Mouse (Mus musculus) thymus, postnatal 10 days (tissue): ENCODE measurements around the gene Golph3l.
"Not testable (repeated sequence)": the region's sequence is repeated elsewhere in the genome, so short reads cannot be mapped to it uniquely, and the experiment has no call there.

Source experiments
- DNase-seq, 2 experiments: peaks; one replicate each; pipeline ENCODE4 v3.0.0; 2021; ENCODE audit warnings: low spot score in 2 of 2

The Golph3l gene

GRCm38 (mm10) chr3:95588604-95589086 is at the start of gene Golph3l:
Gene Golph3l (plus strand): TSS chr3:95588934.
- DNase-seq: peak; percentile 89 to 95

GRCm38 (mm10) chr3:95538936-95539335 is 49.8 kb upstream of the Golph3l start:
- DNase-seq: no peak

GRCm38 (mm10) chr3:95539837-95540236 is 48.9 kb upstream of the Golph3l start:
- DNase-seq: no peak

GRCm38 (mm10) chr3:95541186-95541585 is 47.5 kb upstream of the Golph3l start:
- DNase-seq: not testable (repeated sequence)

- DNase-seq: no peak
Observed at GRCm38 (mm10) chr3:95542171-95542570, 46.6 kb upstream of the Golph3l start.

GRCm38 (mm10) chr3:95542981-95543380 is 45.8 kb upstream of the Golph3l start:
- DNase-seq: no peak

GRCm38 (mm10) chr3:95550176-95550575 is 38.6 kb upstream of the Golph3l start:
- no peak for DNase-seq

- DNase-seq: no peak
Observed at GRCm38 (mm10) chr3:95553986-95554385, 34.7 kb upstream of the Golph3l start.

- DNase-seq: no peak
Observed at GRCm38 (mm10) chr3:95559437-95559836, 29.3 kb upstream of the Golph3l start, which contains the start of gene Hormad1. Gene Hormad1 (plus strand): TSS chr3:95559677.

- DNase-seq: no peak
Observed at GRCm38 (mm10) chr3:95560738-95561137, 28.0 kb upstream of the Golph3l start.

- DNase-seq: no peak
Observed at GRCm38 (mm10) chr3:95561826-95562225, 26.9 kb upstream of the Golph3l start.

- DNase-seq: no peak
Observed at GRCm38 (mm10) chr3:95569585-95569984, 19.1 kb upstream of the Golph3l start.

GRCm38 (mm10) chr3:95587754-95588603 is 755 bp upstream of the Golph3l start:
- no peak for DNase-seq

- no peak for DNase-seq
Observed at GRCm38 (mm10) chr3:95598734-95599133, 10.0 kb downstream of the Golph3l start.

GRCm38 (mm10) chr3:95601287-95601686 is 12.6 kb downstream of the Golph3l start:
- DNase-seq: no peak

- DNase-seq: no peak
Observed at GRCm38 (mm10) chr3:95606096-95606495, 17.4 kb downstream of the Golph3l start.

GRCm38 (mm10) chr3:95609195-95609594 is 20.5 kb downstream of the Golph3l start:
- DNase-seq: no peak

- no peak for DNase-seq
Observed at GRCm38 (mm10) chr3:95613996-95614395, 25.3 kb downstream of the Golph3l start.

- no peak for DNase-seq
Observed at GRCm38 (mm10) chr3:95618511-95618910, 29.8 kb downstream of the Golph3l start.

GRCm38 (mm10) chr3:95621241-95621640 is 32.5 kb downstream of the Golph3l start:
- no peak for DNase-seq

- DNase-seq: peak in 1 of 2 experiments; percentile 12
Observed at GRCm38 (mm10) chr3:95622421-95622820, 33.7 kb downstream of the Golph3l start.

GRCm38 (mm10) chr3:95623551-95623950 is 34.8 kb downstream of the Golph3l start:
- DNase-seq: no peak

GRCm38 (mm10) chr3:95623991-95624515 is 35.3 kb downstream of the Golph3l start:
- DNase-seq: not testable (repeated sequence)
